Mouse (Mus musculus) testis, adult 2 months (tissue): ENCODE data around the gene Slc47a1.

Experiments used
- CTCF ChIP-seq: fragments of 200-500 bp; IDR thresholded peaks from 2 replicates; pipeline ENCODE4 v1.5.1; 2012; ENCODE audit warnings: low read depth, mild to moderate bottlenecking, inconsistent platforms, low read length, moderate library complexity; ENCODE audit not compliant: control insufficient read depth, insufficient read depth, insufficient replicate concordance
- POLR2A ChIP-seq: fragments of 200-500 bp; IDR thresholded peaks from 2 replicates; pipeline ENCODE4 v1.6.1; 2012; ENCODE audit warnings: low read depth, mild to moderate bottlenecking, inconsistent platforms, low read length, moderate library complexity; ENCODE audit not compliant: control insufficient read depth

- no peak for TF ChIP-seq POLR2A
- TF ChIP-seq CTCF = no peak
These were observed 57.0 kb downstream of the Slc47a1 start for GRCm38 (mm10) chr11:61320904-61321687.
